Mouse (Mus musculus): ENCODE results near the gene Rtel1. TPM values are rescaled to one million over a fixed set of nuclear protein-coding genes. Genes with fewer than 3 reads are reported as not detected.
A peak's percentile ranks its signal among the peaks of the same experiment; 100 is the strongest.

Gene Rtel1
- polyA plus RNA-seq, 1 experiment from 2014 or later: 40.6 TPM

DNA sequence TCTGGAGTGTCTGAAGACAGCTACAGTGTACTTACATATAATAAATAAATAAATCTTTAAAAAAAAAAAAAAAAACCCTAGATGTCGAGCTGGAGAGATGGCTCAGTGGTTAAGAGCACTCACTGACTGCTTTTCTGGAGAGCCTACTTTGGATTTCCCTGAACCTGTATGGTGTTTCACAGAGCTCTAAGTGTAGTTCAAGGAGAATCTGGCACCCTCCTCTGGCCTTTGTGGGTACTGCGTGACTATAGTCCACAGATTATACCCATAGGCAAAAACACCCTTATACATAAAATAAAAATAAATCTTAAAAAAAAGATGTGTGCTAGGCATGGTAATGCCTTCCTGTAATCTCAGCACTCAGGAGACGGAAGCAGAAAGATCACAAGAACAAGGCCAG, 14.5 kb downstream of the Rtel1 start:
- peaks cover 48% of the 10 kb centered on the region for H3K36me3 ChIP-seq
- H3K4me1 ChIP-seq (replicated peaks): no peaks in the 10 kb centered on the region
- H3K9me3 ChIP-seq: no peaks in the 10 kb centered on the region
- ATAC-seq (ENCODE audit: low FRiP score, low read depth): no peak
- no peak overlapping the region for H3K4me3 ChIP-seq
- H3K27ac ChIP-seq (replicated peaks): no peak overlapping the region
- WGBS: 64% methylated on average over 3 of the region's 3 CpGs
- H3K27me3 ChIP-seq: no peaks in the 10 kb centered on the region
- no peak overlapping the region for H3K4me2 ChIP-seq
- no peak overlapping the region for H3K9ac ChIP-seq

DNA sequence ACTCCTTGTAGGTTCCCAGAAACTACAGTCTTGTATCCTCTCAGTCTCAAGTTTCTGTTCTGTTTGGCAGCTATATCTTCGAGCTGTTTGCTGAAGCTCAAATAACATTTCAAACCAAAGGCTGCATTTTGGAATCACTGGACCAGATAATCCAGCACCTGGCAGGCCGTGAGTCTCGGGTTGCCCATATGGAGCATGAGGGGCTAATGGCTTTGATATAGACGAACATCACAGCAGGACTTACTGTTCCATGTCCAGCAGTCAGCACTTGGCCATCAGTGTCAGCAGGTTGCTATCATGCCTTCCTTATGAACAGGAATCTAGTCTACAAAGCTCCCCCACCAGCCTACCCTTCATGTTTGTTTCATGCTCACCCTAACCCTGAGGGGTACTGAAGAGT, 20.9 kb downstream of the Rtel1 start:
- Histone ChIP-seq H3K4me2 (no peak overlapping the region), H3K9ac (no peak overlapping the region), H3K9me3 (no peaks in the 10 kb centered on the region), H3K36me3 (peaks cover 61% of the 10 kb centered on the region), H3K4me1 (replicated peaks) (no peaks in the 10 kb centered on the region), H3K4me3 (no peak overlapping the region), H3K27me3 (no peaks in the 10 kb centered on the region), H3K27ac (replicated peaks) (no peak overlapping the region)
- 74% methylated on average over 4 of the region's 4 CpGs for WGBS
- ATAC-seq (ENCODE audit: low FRiP score, low read depth): no peak

DNA sequence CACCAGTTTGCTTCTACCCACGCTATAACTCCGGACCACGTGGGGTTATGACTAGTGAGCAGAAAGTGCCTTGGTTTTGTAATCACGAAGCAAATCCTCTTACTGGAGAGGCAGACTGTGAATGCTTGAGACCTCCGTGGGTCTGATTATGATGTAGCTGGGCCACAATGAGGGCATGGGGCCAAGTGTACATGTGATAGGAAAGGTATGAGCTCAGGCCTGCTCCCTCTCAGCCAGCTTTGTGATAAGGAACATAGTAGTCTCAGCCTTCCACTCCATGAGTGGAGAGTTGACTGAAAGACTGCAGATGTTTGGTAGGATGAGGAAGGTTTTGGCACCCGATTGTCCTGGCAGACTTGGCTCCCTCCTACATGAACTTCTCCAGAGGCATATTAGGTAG, 23.2 kb downstream of the Rtel1 start:
- peaks cover 60% of the 10 kb centered on the region for H3K36me3 ChIP-seq
- H3K4me1 ChIP-seq (replicated peaks): no peaks in the 10 kb centered on the region
- no peak for ATAC-seq (ENCODE audit: low FRiP score, low read depth)
- 94% methylated on average over 6 of the region's 6 CpGs for WGBS
- no peak overlapping the region for H3K9ac ChIP-seq
- H3K27me3 ChIP-seq: no peaks in the 10 kb centered on the region
- H3K4me3 ChIP-seq: no peak overlapping the region
- no peak overlapping the region for H3K27ac ChIP-seq (replicated peaks)
- no peak overlapping the region for H3K4me2 ChIP-seq
- no peaks in the 10 kb centered on the region for H3K9me3 ChIP-seq

DNA sequence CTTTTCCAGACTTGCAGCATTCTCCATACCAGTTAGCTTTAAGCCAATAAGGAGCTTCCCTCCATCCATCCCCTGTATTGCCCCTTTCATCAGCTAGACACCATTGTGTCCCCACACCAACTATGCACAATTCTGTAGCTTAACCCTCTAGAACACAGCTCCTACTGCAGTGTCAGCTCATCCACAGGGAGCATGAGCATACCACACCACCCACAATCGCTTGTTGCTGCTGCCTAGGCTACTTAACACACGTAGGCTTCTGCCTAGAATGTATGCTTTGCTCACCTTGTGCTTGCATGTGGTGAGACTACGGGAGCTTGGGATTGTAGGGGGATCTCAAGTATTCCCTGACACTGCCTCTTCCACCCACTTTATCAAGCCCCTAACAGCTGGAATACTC, 37.2 kb downstream of the Rtel1 start:
- Histone ChIP-seq H3K9me3 (no peaks in the 10 kb centered on the region), H3K27ac (replicated peaks) (no peak overlapping the region), H3K27me3 (no peaks in the 10 kb centered on the region), H3K36me3 (peaks cover 60% of the 10 kb centered on the region), H3K4me2 (no peak overlapping the region), H3K9ac (no peak overlapping the region), H3K4me1 (replicated peaks) (no peaks in the 10 kb centered on the region), H3K4me3 (no peak overlapping the region)
- no peak for ATAC-seq (ENCODE audit: low FRiP score, low read depth)
- 86% methylated on average over 3 of the region's 3 CpGs for WGBS

DNA sequence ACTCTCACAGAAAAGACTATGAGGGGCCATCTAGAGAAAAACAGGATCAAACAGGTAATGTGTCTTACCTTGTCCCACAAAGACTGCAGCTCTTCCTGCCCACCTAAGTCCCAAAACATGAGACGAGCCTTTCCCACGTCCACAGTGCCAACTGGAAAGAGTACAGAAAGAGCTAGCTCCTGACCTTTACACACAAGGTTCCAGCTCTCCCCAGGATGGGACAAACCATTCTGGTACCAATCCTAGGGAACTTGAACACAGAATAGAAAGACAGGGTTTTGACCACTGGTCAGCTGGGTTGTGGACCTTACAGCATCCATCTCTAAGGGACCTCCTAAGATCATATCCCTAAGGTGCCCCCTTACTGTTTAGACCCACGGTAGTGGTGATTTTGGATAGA, 44.4 kb downstream of the Rtel1 start:
- peak overlapping the region; percentile 66 for H3K4me3 ChIP-seq
- ATAC-seq (ENCODE audit: low FRiP score, low read depth): no peak
- peaks cover 41% of the 10 kb centered on the region for H3K4me1 ChIP-seq (replicated peaks)
- peak overlapping the region; percentile 93 for H3K9ac ChIP-seq
- no peaks in the 10 kb centered on the region for H3K27me3 ChIP-seq
- no peaks in the 10 kb centered on the region for H3K9me3 ChIP-seq
- WGBS: 79% methylated on average over 3 of the region's 3 CpGs
- 0 out of 2 replicates have a peak overlapping the region, but pooled peaks have one; percentile 95 for H3K27ac ChIP-seq (replicated peaks)
- peak overlapping the region; percentile 86 for H3K4me2 ChIP-seq
- H3K36me3 ChIP-seq: peaks cover 45% of the 10 kb centered on the region

DNA sequence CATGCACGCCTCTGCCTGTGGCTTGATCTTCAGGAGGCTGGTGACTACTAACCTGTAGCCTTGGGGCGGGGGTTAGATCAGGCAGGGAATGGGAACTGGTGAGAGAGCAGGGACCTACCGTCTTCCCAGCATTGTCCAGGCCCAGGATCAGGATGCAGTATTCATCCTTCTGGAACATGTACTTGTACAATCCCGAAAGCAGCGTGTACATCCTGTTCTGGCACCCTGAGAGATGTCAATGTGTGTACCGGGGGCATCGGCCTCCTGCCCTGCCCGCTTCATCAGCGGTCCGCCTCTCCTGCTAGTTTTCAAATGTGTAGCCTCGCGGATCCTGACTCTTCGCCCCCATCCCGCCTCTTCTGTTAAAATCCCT, 44.9 kb downstream of the Rtel1 start:
- H3K4me2 ChIP-seq: peak overlapping the region; percentile 86
- peak; percentile 3; the same call in 1 of the 2 replicates for ATAC-seq (ENCODE audit: low FRiP score, low read depth)
- peak overlapping the region; percentile 95 for H3K27ac ChIP-seq (replicated peaks)
- peak overlapping the region; percentile 66 for H3K4me3 ChIP-seq
- WGBS: 11% methylated on average over 14 of the region's 14 CpGs
- H3K4me1 ChIP-seq (replicated peaks): peaks cover 46% of the 10 kb centered on the region
- H3K27me3 ChIP-seq: no peaks in the 10 kb centered on the region
- peak overlapping the region; percentile 93 for H3K9ac ChIP-seq
- peaks cover 44% of the 10 kb centered on the region for H3K36me3 ChIP-seq
- no peaks in the 10 kb centered on the region for H3K9me3 ChIP-seq

DNA sequence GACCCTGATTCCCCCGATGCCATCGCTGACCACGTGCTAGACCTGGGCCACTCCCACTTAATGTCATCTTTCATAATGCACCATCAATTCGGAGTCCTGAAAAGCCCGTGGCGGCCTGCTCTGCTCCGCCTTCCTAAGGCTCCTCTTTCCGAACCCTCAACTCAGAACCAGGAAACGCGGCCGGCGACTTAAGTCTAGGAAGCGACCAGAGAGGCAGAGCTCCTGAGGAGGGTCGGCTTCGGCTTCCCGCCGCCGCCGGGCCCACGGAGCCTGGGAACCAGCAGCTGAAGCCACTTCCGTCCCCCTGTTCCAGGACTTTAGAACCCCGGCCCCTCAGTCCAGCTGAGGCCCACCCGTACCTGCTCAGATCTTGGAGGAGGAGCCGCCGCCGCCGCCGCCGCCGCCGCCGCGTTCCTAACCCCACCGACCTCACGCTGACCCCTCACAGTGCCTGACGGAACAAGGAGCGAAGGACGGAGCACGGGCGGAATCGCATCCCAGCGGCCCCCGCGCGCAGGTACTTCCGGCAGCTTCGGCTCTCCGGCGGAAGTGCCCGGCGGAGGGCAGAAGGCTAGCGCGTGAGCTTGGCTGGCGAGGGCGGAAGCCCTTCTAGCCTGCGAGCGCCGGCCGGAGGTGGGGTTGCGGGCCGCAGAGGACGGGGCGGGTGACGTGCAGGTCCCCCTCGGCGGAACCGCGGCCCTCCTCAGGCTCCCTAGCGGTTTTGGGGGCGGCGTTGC, 45.5 kb downstream of the Rtel1 start, which contains the start of the genes Zgpat and Arfrp1:
Gene Zgpat (plus strand): TSS at position 69 of the 737 bp plus-strand sequence.
Gene Arfrp1 (minus strand): TSS at position 545 of the 737 bp plus-strand sequence.
- under 1% methylated on average over 69 of the region's 71 CpGs for WGBS
- Histone ChIP-seq H3K4me1 (replicated peaks) (peaks cover 47% of the 10 kb centered on the region), H3K9me3 (no peaks in the 10 kb centered on the region), H3K36me3 (peaks cover 44% of the 10 kb centered on the region), H3K4me2 (peak within 1 kb of the TSS; percentile 86), H3K27ac (replicated peaks) (peak within 1 kb of the TSS; percentile 95), H3K4me3 (peak within 1 kb of the TSS; percentile 66), H3K27me3 (no peaks in the 10 kb centered on the region), H3K9ac (peak within 1 kb of the TSS; percentile 93)
- ATAC-seq (ENCODE audit: low FRiP score, low read depth): peak; percentile 92

DNA sequence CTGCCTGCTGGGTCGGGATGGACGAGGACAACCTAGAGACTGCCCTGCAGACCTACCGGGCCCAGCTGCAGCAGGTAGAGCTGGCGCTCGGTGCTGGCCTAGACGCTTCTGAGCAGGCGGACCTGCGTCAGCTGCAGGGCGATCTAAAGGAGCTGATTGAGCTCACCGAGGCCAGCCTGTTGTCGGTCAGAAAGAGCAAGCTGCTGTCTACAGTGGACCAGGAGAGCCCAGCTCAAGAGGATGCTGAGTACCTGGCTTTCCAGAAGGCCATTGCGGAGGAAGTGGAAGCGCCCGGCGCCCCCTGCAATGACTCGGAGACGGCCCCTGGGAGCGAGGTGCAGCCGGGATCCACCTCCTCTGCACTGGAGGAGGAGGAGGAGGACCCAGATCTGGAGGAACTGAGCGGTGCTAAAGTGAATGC, 46.1 kb downstream of the Rtel1 start:
- under 1% methylated on average over 20 of the region's 20 CpGs for WGBS

DNA sequence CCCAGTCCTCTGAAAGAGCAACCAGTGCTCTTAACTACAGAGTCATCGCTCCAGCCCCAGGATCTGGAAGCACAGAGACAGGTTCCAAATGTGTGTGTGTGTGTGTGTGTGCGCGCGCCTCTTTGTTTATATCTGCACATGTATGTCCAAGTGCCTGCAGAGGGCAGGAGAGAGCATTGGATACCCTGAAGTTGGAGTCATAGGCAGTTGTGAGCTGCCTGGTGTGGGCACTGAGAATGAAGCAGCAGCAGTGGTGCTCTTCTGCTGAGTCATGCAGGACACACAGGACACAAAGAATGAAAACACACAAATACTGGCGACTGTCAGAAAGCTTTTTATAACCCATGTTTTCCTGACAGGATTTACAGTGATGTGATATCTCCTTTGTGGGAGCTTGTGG, 50.5 kb downstream of the Rtel1 start:
- WGBS: 96% methylated on average over 5 of the region's 5 CpGs
- Histone ChIP-seq H3K4me1 (replicated peaks) (peaks cover 34% of the 10 kb centered on the region), H3K4me2 (no peak overlapping the region), H3K9me3 (no peaks in the 10 kb centered on the region), H3K27ac (replicated peaks) (no peak overlapping the region), H3K4me3 (no peak overlapping the region), H3K9ac (no peak overlapping the region), H3K27me3 (no peaks in the 10 kb centered on the region), H3K36me3 (peaks cover 12% of the 10 kb centered on the region)
- ATAC-seq (ENCODE audit: low FRiP score, low read depth): no peak

More for the DNA sequence above, 46.1 kb downstream of the Rtel1 start:
- peak overlapping the region; percentile 93 for H3K9ac ChIP-seq
- no peaks in the 10 kb centered on the region for H3K27me3 ChIP-seq
- peak overlapping the region; percentile 86 for H3K4me2 ChIP-seq
- peaks cover 39% of the 10 kb centered on the region for H3K36me3 ChIP-seq
- H3K27ac ChIP-seq (replicated peaks): peak overlapping the region; percentile 95
- no peaks in the 10 kb centered on the region for H3K9me3 ChIP-seq
- peak; percentile 71 for ATAC-seq (ENCODE audit: low FRiP score, low read depth)
- H3K4me1 ChIP-seq (replicated peaks): peaks cover 47% of the 10 kb centered on the region
- H3K4me3 ChIP-seq: peak overlapping the region; percentile 66

DNA sequence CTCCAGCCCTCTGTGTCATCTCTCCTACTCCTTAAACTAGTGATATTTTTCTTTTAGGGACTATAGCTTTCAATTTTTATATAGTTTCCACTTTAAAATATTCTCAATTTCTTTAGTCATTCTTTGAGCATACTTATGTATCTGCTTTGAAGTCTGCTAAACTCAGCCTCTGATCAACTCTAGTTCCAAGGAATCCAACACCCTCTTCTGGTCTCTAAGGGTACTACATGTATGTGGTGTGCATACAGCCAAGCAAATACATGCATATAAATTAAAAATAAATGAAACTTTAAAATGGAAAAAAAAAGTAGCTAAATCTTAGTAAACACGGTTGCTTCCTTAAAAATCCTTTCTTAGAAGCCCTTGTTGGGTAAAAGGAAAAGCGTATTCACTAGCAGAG, 56.2 kb downstream of the Rtel1 start:
- H3K27ac ChIP-seq (replicated peaks): no peak overlapping the region
- peaks cover 23% of the 10 kb centered on the region for H3K36me3 ChIP-seq
- H3K4me2 ChIP-seq: no peak overlapping the region
- no peaks in the 10 kb centered on the region for H3K9me3 ChIP-seq
- no peak for ATAC-seq (ENCODE audit: low FRiP score, low read depth)
- H3K27me3 ChIP-seq: no peaks in the 10 kb centered on the region
- H3K9ac ChIP-seq: no peak overlapping the region
- H3K4me3 ChIP-seq: no peak overlapping the region
- no peaks in the 10 kb centered on the region for H3K4me1 ChIP-seq (replicated peaks)
- 86% methylated on average over 2 of the region's 2 CpGs for WGBS

DNA sequence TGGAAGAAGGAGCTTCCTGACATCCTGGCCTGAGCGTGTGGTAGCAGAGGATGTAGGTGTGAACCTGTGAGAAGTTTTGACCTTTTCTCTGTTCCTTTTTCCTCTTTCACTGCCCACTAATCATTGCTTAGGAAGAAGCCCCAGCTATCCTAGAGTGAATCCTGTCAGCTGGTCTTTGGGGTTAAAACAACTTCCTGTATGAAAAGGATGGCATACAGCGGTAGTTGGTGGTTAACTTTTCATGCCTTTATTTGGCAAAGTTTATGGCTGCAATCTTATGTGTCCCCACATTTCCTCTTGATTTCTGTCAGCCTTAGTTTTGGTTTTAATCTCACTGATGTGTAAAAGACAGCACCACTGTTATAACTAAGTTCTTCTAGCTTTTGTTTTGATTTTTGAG, 57.7 kb downstream of the Rtel1 start:
- H3K27ac ChIP-seq (replicated peaks): no peak overlapping the region
- no peak overlapping the region for H3K9ac ChIP-seq
- H3K4me3 ChIP-seq: no peak overlapping the region
- WGBS: 91% methylated on average over 2 of the region's 2 CpGs
- ATAC-seq (ENCODE audit: low FRiP score, low read depth): no peak
- H3K4me1 ChIP-seq (replicated peaks): no peaks in the 10 kb centered on the region
- H3K4me2 ChIP-seq: no peak overlapping the region
- no peaks in the 10 kb centered on the region for H3K9me3 ChIP-seq
- no peaks in the 10 kb centered on the region for H3K27me3 ChIP-seq
- peaks cover 32% of the 10 kb centered on the region for H3K36me3 ChIP-seq

DNA sequence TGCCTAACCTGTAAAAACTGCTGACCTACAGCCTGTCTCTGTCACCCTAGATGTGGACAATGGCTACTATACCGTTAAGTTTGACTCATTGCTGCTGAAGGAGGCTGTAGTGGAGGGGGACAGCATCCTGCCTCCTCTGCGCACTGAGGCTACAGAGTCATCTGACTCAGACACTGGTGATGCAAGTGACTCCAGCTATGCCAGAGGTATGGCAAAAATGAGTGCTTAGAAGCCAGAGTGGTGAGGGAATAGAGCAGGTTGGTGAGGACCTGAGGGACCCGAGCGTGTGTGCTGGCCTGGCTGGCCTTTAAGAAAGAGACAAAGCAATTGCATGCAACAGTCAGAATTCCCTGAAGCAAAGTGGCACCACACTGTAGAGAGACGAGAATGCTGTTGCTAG, 59.2 kb downstream of the Rtel1 start:
- 91% methylated on average over 5 of the region's 5 CpGs for WGBS
- ATAC-seq (ENCODE audit: low FRiP score, low read depth): no peak
- Histone ChIP-seq H3K4me1 (replicated peaks) (no peaks in the 10 kb centered on the region), H3K9me3 (no peaks in the 10 kb centered on the region), H3K27ac (replicated peaks) (no peak overlapping the region), H3K9ac (no peak overlapping the region), H3K36me3 (peaks cover 45% of the 10 kb centered on the region), H3K4me3 (no peak overlapping the region), H3K4me2 (no peak overlapping the region), H3K27me3 (no peaks in the 10 kb centered on the region)

Data from hindbrain, embryonic 15.5 days (tissue).